Mouse (Mus musculus) myocyte (in vitro differentiated cells): Measurements from ENCODE around the gene Zfp280b.

Experiments
- CEBPB ChIP-seq: IDR thresholded peaks from 2 replicates; pipeline ENCODE4 v1.6.1; 2011; ENCODE audit warnings: mild to moderate bottlenecking, moderate library complexity; ENCODE audit not compliant: poor library complexity, insufficient read depth, severe bottlenecking
- E2F4 ChIP-seq: IDR thresholded peaks from one replicate; pipeline ENCODE4 v1.6.1; 2011; ENCODE audit warnings: mild to moderate bottlenecking, control low read depth, moderate library complexity; ENCODE audit not compliant: insufficient read depth
- POLR2A ChIP-seq: IDR thresholded peaks from one replicate; pipeline ENCODE4 v1.6.1; 2011; ENCODE audit warnings: low read depth, mild to moderate bottlenecking, control low read depth, moderate library complexity; ENCODE audit not compliant: insufficient read length
- POLR2AphosphoS2 ChIP-seq: IDR thresholded peaks from one replicate; pipeline ENCODE4 v1.6.1; 2011; ENCODE audit warnings: low read depth, control low read depth; ENCODE audit not compliant: insufficient read length
- TCF12 ChIP-seq: IDR thresholded peaks from one replicate; pipeline ENCODE4 v1.6.1; 2011; ENCODE audit warnings: mild to moderate bottlenecking, control low read depth; ENCODE audit not compliant: poor library complexity, insufficient read depth, severe bottlenecking
- TCF3 ChIP-seq: IDR thresholded peaks from one replicate; pipeline ENCODE4 v1.6.1; 2011; ENCODE audit warnings: low read depth, control low read depth; ENCODE audit not compliant: insufficient read length
- USF1 ChIP-seq: IDR thresholded peaks from one replicate; pipeline ENCODE4 v1.6.1; 2011; ENCODE audit warnings: low read depth, mild to moderate bottlenecking, control low read depth, moderate library complexity

GRCm38 (mm10) chr10:75996315-75996714, 36.1 kb upstream of the Zfp280b start:
- TF ChIP-seq POLR2A: no peak
- TF ChIP-seq CEBPB: no peak
- no peak for TF ChIP-seq TCF12
- no peak for TF ChIP-seq TCF3
- no peak for TF ChIP-seq USF1
- TF ChIP-seq POLR2AphosphoS2: no peak
- no peak for TF ChIP-seq E2F4
